Mouse (Mus musculus) forebrain, embryonic 16.5 days (tissue): ENCODE data around the gene Pcgf2. TPM values are rescaled to one million over a fixed set of nuclear protein-coding genes. Genes with fewer than 3 reads are reported as not detected.
"Not testable (repeated sequence)": the region's sequence is repeated elsewhere in the genome, so short reads cannot be mapped to it uniquely, and the experiment has no call there.

Source experiments
- ATAC-seq: fragments of 200-750 bp; cut with Nextera tagmentation; 2 replicates; pipeline ENCODE4 v1.8.0; 2017; ENCODE audit warnings: mild to moderate bottlenecking, moderate library complexity
- H3K27ac ChIP-seq: fragments of 300-500 bp; sonication (generic); 2 replicates; pipeline ENCODE4 v1.5.1; 2014; ENCODE audit warnings: low read length, control low read depth
- H3K27me3 ChIP-seq: fragments of 300-500 bp; sonication (generic); replicated peaks from 2 replicates; pipeline ENCODE4 v1.6.1; 2014; ENCODE audit warnings: low read length; ENCODE audit not compliant: control insufficient read depth, insufficient read depth
- H3K36me3 ChIP-seq: fragments of 300-500 bp; sonication (generic); 2 replicates; pipeline ENCODE4 v1.6.1; 2014; ENCODE audit not compliant: control insufficient read depth, insufficient read depth
- H3K4me1 ChIP-seq: fragments of 300-500 bp; sonication (generic); replicated peaks from 2 replicates; pipeline ENCODE4 v1.6.1; 2014; ENCODE audit warnings: low read length; ENCODE audit not compliant: control insufficient read depth, insufficient read depth
- H3K4me2 ChIP-seq: fragments of 300-500 bp; sonication (generic); 2 replicates; pipeline ENCODE4 v1.6.1; 2014; ENCODE audit warnings: mild to moderate bottlenecking, low read length, control low read depth
- H3K4me3 ChIP-seq: fragments of 300-500 bp; sonication (generic); replicated peaks from 2 replicates; pipeline ENCODE4 v1.5.1; 2014; ENCODE audit warnings: mild to moderate bottlenecking, low read length, control low read depth
- H3K9ac ChIP-seq: fragments of 300-500 bp; sonication (generic); replicated peaks from 2 replicates; pipeline ENCODE4 v1.6.1; 2014; ENCODE audit warnings: low read depth, low read length, control low read depth
- H3K9me3 ChIP-seq: fragments of 300-500 bp; sonication (generic); 2 replicates; pipeline ENCODE4 v1.6.1; 2016; ENCODE audit warnings: low read length; ENCODE audit not compliant: control insufficient read depth
- WGBS: fragments of 180-500 bp; shearing (Covaris S2); extraction: QIAGEN DNeasy Blood & Tissue Kit; methylation state at CpG from one replicate; pipeline ENCODE4 v1.1.7; 2014; 5-methylcytosine and 5-hydroxymethylcytosine counted together
- polyA plus RNA-seq: library from polyadenylated mRNA; unstranded; fragments of >200 nt; fragmentation: Nextera tagmentation; extraction: Ambion mirVana; gene quantifications from 2 replicates; pipeline ENCODE4 v1.2.1, GENCODE M21; 2015

Gene Pcgf2
- polyA plus RNA-seq, 1 experiment from 2014 or later, result 19.8 TPM

DNA sequence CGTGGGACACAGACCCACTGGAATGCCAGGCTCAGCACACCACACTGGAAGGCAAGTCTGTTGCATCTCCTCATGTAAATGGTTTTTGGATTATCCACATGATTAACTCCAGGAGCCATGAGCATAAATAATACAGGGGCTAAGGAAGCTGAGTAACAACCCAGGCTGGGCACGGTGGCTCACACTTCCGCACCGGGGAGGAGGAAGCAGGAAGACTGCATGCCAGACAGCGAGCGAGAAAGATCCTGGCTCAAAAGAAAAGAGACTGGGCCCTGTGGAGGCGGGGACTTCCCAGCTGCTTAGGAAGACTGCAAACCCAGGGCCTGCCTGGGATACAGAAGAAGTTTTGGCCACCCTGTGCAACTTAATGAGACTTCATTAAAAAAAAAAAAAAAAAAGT, 39.9 kb upstream of the Pcgf2 start:
- Histone ChIP-seq H3K4me1 (peaks cover 19% of the 10 kb centered on the region), H3K36me3 (no peaks in the 10 kb centered on the region), H3K4me2 (no peak overlapping the region), H3K9ac (no peak overlapping the region), H3K9me3 (no peaks in the 10 kb centered on the region), H3K27me3 (no peaks in the 10 kb centered on the region), H3K27ac (no peak overlapping the region), H3K4me3 (no peak overlapping the region)
- no peak for ATAC-seq
- 38% methylated on average over 7 of the region's 7 CpGs for WGBS

DNA sequence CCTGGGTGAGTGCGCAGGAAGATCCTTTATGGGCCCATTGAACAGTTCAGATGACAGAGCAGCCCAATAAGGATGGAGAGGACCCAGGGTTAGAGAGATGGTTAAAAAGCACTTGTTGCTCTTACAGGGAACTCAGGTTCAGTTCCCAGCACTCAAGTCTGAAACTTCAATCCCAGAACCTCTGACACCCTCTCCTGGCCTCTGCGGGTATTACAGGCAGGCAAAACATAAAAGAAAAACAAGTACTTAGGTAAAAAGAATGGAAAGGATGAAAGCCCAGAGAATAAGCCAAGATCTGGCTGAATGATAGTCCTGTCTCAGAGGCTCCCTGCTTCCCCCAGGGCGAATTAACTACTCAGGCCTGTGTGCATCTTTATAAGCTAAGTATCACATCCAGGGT, 38.9 kb upstream of the Pcgf2 start:
- Histone ChIP-seq H3K9me3 (no peaks in the 10 kb centered on the region), H3K36me3 (no peaks in the 10 kb centered on the region), H3K4me2 (no peak overlapping the region), H3K4me3 (no peak overlapping the region), H3K9ac (no peak overlapping the region), H3K27ac (no peak overlapping the region), H3K27me3 (no peaks in the 10 kb centered on the region), H3K4me1 (peaks cover 19% of the 10 kb centered on the region)
- 85% methylated on average over 3 of the region's 3 CpGs for WGBS
- no peak for ATAC-seq

DNA sequence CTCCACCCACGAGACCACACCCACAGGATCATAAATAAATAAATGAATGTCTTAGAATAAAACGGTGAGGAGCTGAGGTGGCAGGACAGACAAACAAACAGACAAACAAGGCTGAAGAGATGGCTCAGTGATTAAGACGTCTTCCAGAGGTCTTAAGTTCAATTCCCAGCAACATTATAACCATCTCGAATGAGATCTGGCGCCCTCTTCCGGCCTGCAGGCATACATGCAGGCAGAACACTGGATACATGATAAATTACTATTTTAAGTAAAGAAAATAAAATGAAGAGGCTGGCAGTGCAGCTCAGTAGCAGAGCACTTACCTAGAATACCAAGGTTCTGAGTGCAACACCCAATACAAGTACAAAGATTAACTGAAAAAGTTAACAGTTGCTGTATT, 38.4 kb upstream of the Pcgf2 start:
- no peak overlapping the region for H3K4me3 ChIP-seq
- no peak for ATAC-seq
- WGBS, result 66% methylated on average over 6 of the region's 6 CpGs

DNA sequence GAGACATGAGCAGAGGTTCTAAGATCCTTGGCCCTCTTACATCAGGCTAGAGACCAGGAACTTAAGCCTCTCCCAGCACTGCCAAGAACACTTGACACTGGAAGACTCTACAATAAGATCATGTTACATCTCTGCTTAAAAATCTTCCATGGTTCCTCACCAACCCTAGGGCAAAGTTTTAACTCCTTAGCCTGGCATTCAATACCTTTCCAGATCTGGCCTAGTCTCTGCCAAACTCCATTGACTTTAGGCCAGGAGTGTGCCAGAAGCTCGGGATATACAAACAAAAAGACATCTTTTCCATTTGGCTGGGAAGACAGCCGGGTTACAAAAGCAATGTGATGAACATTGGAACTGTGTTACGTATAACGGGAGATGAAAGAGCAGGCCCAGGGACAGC, 37.3 kb upstream of the Pcgf2 start:
- no peak for ATAC-seq
- peaks cover 9% of the 10 kb centered on the region for H3K4me1 ChIP-seq
- no peaks in the 10 kb centered on the region for H3K27me3 ChIP-seq
- no peaks in the 10 kb centered on the region for H3K9me3 ChIP-seq
- H3K36me3 ChIP-seq, result no peaks in the 10 kb centered on the region
- 52% methylated on average over 4 of the region's 4 CpGs for WGBS
- H3K4me3 ChIP-seq, result no peak overlapping the region
- H3K4me2 ChIP-seq, result no peak overlapping the region
- no peak overlapping the region for H3K27ac ChIP-seq
- H3K9ac ChIP-seq, result no peak overlapping the region

More for the DNA sequence above, 38.4 kb upstream of the Pcgf2 start:
- Histone ChIP-seq H3K4me1 (peaks cover 19% of the 10 kb centered on the region), H3K27me3 (no peaks in the 10 kb centered on the region), H3K27ac (no peak overlapping the region), H3K9ac (no peak overlapping the region), H3K36me3 (no peaks in the 10 kb centered on the region), H3K9me3 (no peaks in the 10 kb centered on the region), H3K4me2 (no peak overlapping the region)

- no peak for ATAC-seq
- Histone ChIP-seq H3K27me3 (no peaks in the 10 kb centered on the region), H3K27ac (no peak overlapping the region), H3K4me1 (peaks cover 2% of the 10 kb centered on the region; the same call in 1 of the 2 replicates), H3K9me3 (no peaks in the 10 kb centered on the region), H3K4me2 (no peak overlapping the region), H3K36me3 (no peaks in the 10 kb centered on the region), H3K9ac (no peak overlapping the region), H3K4me3 (no peak overlapping the region)
- WGBS, result 90% methylated on average over 5 of the region's 5 CpGs
Observed at GRCm38 (mm10) chr11:97736645-97737044, 36.3 kb upstream of the Pcgf2 start.

- H3K9me3 ChIP-seq, ATAC-seq, H3K4me2 ChIP-seq, H3K27me3 ChIP-seq, H3K27ac ChIP-seq, H3K4me3 ChIP-seq, H3K4me1 ChIP-seq, H3K36me3 ChIP-seq, H3K9ac ChIP-seq: not testable (repeated sequence)
- WGBS, result 94% methylated on average over 5 of the region's 5 CpGs
Observed at GRCm38 (mm10) chr11:97734810-97735209, 34.5 kb upstream of the Pcgf2 start.

- Histone ChIP-seq H3K4me1 (no peaks in the 10 kb centered on the region), H3K4me3 (no peak overlapping the region), H3K27me3 (no peaks in the 10 kb centered on the region), H3K36me3 (0 out of 2 replicates have a peak, but pooled peaks cover 3% of the 10 kb centered on the region), H3K9ac (no peak overlapping the region), H3K4me2 (no peak overlapping the region), H3K9me3 (no peaks in the 10 kb centered on the region), H3K27ac (no peak overlapping the region)
- WGBS, result 42% methylated on average over 10 of the region's 10 CpGs
- no peak for ATAC-seq
Observed at GRCm38 (mm10) chr11:97733689-97734088, 33.4 kb upstream of the Pcgf2 start.

DNA sequence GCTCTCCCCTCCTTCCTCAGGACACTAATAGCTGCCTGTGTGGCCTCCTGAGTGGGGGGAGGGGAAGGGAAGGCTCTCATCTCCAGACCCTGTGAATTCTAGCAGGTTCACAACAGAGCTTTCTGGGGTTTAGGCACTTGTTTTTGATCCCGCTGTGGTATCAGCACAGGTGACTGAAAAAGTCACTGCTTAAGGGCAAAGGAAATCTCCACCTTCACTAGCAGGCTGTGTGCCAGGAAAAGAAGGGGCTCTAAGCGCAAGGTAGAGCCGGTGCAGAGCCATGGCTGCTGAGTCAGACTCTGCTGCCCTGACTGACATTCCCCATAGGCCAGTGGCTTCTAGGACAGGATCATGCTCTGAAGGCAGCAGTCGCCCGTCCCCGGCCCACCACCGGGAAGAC, 28.4 kb upstream of the Pcgf2 start:
- no peak for ATAC-seq
- 89% methylated on average over 7 of the region's 7 CpGs for WGBS
- peaks cover 23% of the 10 kb centered on the region; the same call in 1 of the 2 replicates for H3K36me3 ChIP-seq

GRCm38 (mm10) chr11:97728311-97728710, 28.0 kb upstream of the Pcgf2 start:
- 86% methylated on average over 7 of the region's 7 CpGs for WGBS
- no peaks in the 10 kb centered on the region for H3K27me3 ChIP-seq
- no peak overlapping the region for H3K27ac ChIP-seq
- H3K36me3 ChIP-seq, result peaks cover 23% of the 10 kb centered on the region; the same call in 1 of the 2 replicates
- no peak overlapping the region for H3K4me3 ChIP-seq
- no peak for ATAC-seq
- no peak overlapping the region for H3K9ac ChIP-seq
- no peaks in the 10 kb centered on the region for H3K9me3 ChIP-seq
- no peaks in the 10 kb centered on the region for H3K4me1 ChIP-seq
- no peak overlapping the region for H3K4me2 ChIP-seq

More for the DNA sequence above, 28.4 kb upstream of the Pcgf2 start:
- Histone ChIP-seq H3K4me3 (no peak overlapping the region), H3K4me1 (no peaks in the 10 kb centered on the region), H3K9ac (no peak overlapping the region), H3K9me3 (no peaks in the 10 kb centered on the region), H3K27me3 (no peaks in the 10 kb centered on the region), H3K4me2 (no peak overlapping the region), H3K27ac (no peak overlapping the region)

- no peaks in the 10 kb centered on the region for H3K9me3 ChIP-seq
- H3K4me1 ChIP-seq, result no peaks in the 10 kb centered on the region
- 83% methylated on average over 7 of the region's 7 CpGs for WGBS
- H3K27ac ChIP-seq, result no peak overlapping the region
- H3K4me2 ChIP-seq, result no peak overlapping the region
- peaks cover 49% of the 10 kb centered on the region for H3K36me3 ChIP-seq
- no peak overlapping the region for H3K9ac ChIP-seq
- no peak overlapping the region for H3K4me3 ChIP-seq
- ATAC-seq, result no peak
- no peaks in the 10 kb centered on the region for H3K27me3 ChIP-seq
Observed at GRCm38 (mm10) chr11:97723709-97724108, 23.4 kb upstream of the Pcgf2 start.
